Mouse (Mus musculus) urinary bladder, postnatal 14 days (tissue): ENCODE measurements around the gene Nup155.

Experiments used
- DNase-seq: peaks from one replicate; pipeline ENCODE4 v3.0.0; 2021; ENCODE audit warnings: low spot score

Nup155 gene

GRCm38 (mm10) chr15:8190435-8190834 is 81.4 kb downstream of the Nup155 start:
- no peak for DNase-seq

- DNase-seq = no peak
Observed at GRCm38 (mm10) chr15:8200317-8200716, 91.2 kb downstream of the Nup155 start.

GRCm38 (mm10) chr15:8208362-8208761 is 99.3 kb downstream of the Nup155 start:
- DNase-seq = no peak
